Mouse (Mus musculus): Measurements from ENCODE around the gene Prdm16. TPM values are rescaled to one million over a fixed set of nuclear protein-coding genes. Genes with fewer than 3 reads are reported as not detected.

Prdm16 gene
- total RNA-seq, 2 experiments from 2014 or later: 1.4 TPM; not detected in 1

GRCm38 (mm10) chr4:154360850-154361249 is 275.8 kb downstream of the Prdm16 start:
- no peak for ATAC-seq (replicated peaks; ENCODE audit: low FRiP score, poor library complexity, severe bottlenecking)

DNA sequence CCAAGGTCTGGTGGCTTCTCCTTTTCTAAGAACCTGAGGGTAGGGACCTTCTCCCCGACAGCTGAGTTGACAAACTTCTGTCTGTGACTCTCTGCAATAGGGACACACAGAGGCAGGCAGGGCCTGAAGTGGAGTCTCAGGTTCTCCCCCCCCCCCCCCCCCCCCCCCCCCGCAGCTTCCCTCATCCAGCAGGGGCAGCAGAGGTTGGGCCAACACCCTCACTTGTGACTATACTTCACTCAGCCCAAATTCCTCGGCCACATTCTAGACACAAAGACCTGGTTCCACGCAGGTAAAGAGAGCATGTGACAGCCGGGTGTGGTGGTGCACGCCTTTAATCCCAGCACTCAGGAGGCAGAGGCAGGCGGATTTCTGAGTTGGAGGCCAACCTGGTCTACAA is 276.2 kb downstream of the Prdm16 start:
- ATAC-seq (replicated peaks; ENCODE audit: low FRiP score, poor library complexity, severe bottlenecking): no peak

GRCm38 (mm10) chr4:154359762-154360300 is 276.8 kb downstream of the Prdm16 start:
- ATAC-seq (replicated peaks; ENCODE audit: low FRiP score, poor library complexity, severe bottlenecking): no peak

DNA sequence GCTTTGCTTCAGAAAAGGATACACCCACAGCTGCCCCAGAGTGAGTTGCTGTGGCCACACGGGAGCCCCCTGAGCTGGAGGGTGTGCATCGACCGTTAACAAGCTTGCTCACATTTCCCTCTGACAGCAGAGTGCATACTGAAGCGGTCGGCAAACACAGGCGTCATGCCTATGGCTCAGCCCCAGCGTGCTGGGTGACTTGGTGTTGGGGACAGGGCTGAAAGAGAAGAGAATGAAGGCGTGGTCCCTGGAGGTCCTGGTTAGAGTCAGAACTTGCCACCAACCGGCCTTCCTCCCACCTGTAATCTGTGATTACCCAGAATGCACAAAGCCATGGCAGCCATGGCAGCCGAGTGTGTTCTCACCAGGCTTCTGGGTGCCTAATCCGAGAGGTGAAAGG is 277.9 kb downstream of the Prdm16 start:
- no peak for ATAC-seq (replicated peaks; ENCODE audit: low FRiP score, poor library complexity, severe bottlenecking)

DNA sequence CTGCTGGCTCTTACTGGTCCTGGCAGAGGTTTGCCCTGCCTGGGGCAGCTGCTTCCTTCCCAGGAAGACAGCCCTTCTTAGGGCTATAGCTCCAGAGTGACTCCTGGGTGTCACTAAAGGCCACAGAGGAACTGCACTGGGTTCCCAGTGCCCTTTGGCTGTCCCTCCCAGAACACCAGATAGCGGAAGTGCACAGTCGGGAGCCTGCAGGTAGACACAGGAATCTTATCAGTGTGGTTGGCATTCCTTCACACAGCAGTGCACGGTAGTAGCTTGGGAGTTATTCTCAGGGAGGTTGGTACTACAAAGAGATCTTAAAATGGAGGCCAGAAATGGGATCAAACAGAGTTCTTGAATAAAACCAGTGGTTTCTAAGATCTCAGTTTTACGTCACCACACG is 278.3 kb downstream of the Prdm16 start:
- no peak for ATAC-seq (replicated peaks; ENCODE audit: low FRiP score, poor library complexity, severe bottlenecking)

GRCm38 (mm10) chr4:154355408-154355807 is 281.3 kb downstream of the Prdm16 start:
- ATAC-seq (replicated peaks; ENCODE audit: low FRiP score, poor library complexity, severe bottlenecking): no peak

- ATAC-seq (replicated peaks; ENCODE audit: low FRiP score, poor library complexity, severe bottlenecking): no peak
Observed at GRCm38 (mm10) chr4:154352246-154352645, 284.4 kb downstream of the Prdm16 start.

DNA sequence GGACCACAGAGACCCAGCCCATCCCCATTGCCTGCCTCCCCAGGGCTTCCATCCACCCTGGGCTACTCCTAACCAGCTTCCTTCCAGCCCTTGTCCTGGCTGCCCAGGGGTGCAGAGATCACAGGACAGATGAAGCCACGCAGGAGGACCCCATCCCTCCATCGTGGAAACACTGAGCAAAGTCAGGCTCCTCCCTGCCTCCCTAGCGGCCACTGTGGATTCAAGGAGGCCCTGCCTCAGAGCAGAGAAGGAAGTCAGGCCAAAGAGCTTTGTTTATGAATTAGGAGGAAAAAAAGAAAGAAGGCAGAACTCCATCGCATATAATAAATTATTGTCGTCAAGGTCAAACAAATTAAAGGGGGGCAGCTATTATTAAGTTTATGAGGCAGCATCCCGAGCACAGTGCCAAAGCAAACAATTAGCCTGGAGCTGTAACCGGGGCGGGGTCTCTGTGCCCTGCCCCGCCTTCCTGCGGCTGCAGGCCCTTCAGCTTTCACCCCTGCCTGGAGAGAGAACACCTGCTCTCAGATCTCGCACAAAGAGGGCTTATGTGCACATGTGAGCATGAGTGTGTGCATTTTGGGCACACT is 288.4 kb downstream of the Prdm16 start:
- ATAC-seq (replicated peaks; ENCODE audit: low FRiP score, poor library complexity, severe bottlenecking): no peak

DNA sequence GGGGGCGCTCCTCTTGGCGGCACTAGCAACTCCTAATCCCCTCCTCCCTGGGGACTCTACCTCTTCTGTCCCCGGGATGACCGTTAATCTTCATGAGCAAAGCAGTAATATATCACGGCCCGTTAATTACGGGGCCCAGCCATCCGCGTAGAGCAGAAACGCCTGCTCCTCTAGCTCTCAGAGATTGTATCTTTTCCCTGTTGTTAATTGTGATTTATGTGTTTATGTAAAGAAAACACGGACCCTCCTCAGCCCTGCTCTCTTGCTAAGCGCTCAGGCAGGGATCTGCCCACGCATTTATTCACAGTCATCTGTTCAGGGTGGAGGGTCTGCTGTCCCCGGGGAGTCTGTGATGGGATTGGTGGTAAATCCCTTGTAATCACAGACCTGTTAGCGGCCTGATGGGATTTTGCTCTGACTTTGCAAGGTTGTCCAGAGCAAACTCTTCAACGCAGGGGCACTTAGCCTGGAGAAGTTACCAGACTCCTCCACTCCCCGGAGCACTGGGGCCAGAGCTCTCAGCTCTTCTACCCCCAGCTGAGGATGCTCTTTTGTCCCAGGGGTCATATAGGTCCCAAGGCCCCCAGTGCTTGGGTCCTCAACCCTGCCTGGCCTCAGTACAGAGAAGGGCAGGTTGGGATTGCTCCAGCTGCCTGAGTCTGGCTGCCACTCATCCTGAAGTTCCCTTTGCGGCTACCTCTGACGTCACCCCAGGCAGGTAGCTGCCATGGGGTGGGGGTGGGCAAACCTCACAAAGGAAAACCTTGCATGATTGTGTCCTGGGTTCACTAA is 289.7 kb downstream of the Prdm16 start:
- no peak for ATAC-seq (replicated peaks; ENCODE audit: low FRiP score, poor library complexity, severe bottlenecking)

DNA sequence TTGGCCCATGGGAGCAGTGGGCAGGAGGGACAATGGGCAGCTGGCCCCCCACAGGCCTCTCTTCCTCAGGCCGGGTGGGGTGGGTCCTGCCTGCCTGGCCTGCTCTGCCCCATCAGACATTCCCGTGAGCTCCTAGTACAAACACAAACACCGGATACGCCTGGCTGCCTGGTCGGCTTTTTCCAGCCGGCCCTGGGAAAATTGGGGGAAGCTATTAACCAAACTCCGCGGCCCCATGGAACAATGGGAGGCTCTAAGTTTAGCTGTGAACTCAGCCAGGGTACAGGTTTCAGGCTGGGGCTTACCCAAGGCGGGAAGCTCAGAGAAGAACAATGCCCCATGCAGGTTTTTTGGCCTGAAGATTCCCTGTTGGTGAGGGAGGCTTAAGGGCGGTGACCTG is 300.0 kb downstream of the Prdm16 start:
- no peak for ATAC-seq (replicated peaks; ENCODE audit: low FRiP score, poor library complexity, severe bottlenecking)

DNA sequence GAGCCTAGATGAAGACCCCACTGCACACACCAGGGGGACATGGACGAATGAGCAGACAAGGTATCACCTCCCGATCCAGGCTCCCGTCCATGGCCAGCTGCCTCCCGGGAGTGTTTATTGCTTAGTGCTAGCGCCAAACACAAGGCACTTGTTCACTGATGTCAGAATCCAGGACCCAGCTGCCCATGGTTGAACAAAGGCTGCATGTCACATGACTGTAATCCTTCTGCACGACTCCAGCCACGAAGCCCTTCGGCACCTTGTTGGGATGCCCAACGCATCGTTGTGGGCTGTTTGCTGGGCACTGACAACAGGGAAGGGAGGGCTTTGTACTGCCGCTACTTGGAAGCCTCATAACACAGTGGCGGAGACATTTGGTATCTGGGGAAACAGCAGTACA is 300.9 kb downstream of the Prdm16 start, which contains the start of gene B230104I21Rik:
TSS of gene B230104I21Rik (plus strand) at position 367 of the 400 bp plus-strand sequence.
- no peak for ATAC-seq (replicated peaks; ENCODE audit: low FRiP score, poor library complexity, severe bottlenecking)

GRCm38 (mm10) chr4:154334699-154335402 is 301.8 kb downstream of the Prdm16 start:
- ATAC-seq (replicated peaks; ENCODE audit: low FRiP score, poor library complexity, severe bottlenecking): no peak

- ATAC-seq (replicated peaks; ENCODE audit: low FRiP score, poor library complexity, severe bottlenecking): no peak
Observed at GRCm38 (mm10) chr4:154333300-154333699, 303.4 kb downstream of the Prdm16 start.

- ATAC-seq (replicated peaks; ENCODE audit: low FRiP score, poor library complexity, severe bottlenecking): no peak
Observed at GRCm38 (mm10) chr4:154331271-154331670, 305.4 kb downstream of the Prdm16 start.

- ATAC-seq (replicated peaks; ENCODE audit: low FRiP score, poor library complexity, severe bottlenecking): no peak
Observed at GRCm38 (mm10) chr4:154330001-154330400, 306.7 kb downstream of the Prdm16 start.

DNA sequence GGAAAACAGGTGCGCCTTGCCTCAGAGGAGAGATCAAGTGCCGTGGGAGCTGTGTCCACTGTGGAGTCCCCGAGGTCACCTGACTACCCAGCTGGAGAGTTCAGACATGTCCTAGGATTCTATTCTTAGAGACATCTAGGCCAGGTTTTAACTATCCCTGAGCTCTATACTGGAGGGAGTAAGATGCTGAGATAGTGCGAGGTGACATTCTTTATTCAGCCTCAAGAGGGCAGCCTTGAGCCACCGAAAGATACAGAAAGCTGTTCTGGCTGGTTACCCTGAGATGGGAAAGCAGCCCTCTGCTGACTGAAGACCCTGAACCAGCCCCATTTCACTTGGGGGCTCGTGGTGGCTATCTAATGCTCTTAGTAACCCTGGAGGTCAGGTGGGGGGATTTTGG is 307.8 kb downstream of the Prdm16 start:
- no peak for ATAC-seq (replicated peaks; ENCODE audit: low FRiP score, poor library complexity, severe bottlenecking)

- no peak for ATAC-seq (replicated peaks; ENCODE audit: low FRiP score, poor library complexity, severe bottlenecking)
Observed at GRCm38 (mm10) chr4:154328431-154328830, 308.2 kb downstream of the Prdm16 start.

DNA sequence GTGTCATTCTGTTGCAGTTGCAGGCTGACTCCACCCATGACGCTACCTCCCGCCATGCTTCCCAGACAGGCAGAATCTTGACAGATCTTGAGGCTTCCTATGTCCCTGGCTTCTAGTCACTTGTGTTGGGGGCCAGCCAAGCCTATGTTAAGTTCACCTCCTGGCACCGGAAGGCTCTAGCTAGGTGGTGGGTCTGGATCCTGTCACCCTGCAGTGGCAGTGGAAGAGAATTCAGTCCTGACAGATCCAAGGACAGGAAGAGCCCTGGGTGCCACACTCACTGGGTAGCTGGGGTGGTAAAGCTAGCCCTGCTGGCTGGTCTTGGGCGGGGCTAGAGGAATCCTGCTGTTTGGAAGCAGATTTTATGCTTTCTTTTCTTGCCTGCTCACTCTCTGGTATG is 311.3 kb downstream of the Prdm16 start:
- ATAC-seq (replicated peaks; ENCODE audit: low FRiP score, poor library complexity, severe bottlenecking): no peak

DNA sequence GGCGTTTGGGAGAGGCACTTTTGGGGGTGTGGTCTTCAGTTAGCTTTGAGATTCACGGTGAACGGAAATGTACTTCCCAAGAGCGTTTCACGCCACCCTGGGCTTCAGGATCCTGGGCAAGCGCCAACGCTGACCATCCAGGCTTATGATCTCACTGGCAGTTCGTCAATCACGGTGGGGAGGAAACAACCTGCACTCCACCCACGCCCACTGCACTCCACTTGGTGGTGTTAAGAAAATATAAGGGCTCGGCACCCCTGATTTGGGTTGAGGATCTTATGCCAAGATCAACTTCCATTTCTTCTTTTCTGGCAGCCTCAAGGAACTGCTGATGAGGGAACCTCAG is 323.1 kb downstream of the Prdm16 start:
- no peak for ATAC-seq (replicated peaks; ENCODE audit: low FRiP score, poor library complexity, severe bottlenecking)

DNA sequence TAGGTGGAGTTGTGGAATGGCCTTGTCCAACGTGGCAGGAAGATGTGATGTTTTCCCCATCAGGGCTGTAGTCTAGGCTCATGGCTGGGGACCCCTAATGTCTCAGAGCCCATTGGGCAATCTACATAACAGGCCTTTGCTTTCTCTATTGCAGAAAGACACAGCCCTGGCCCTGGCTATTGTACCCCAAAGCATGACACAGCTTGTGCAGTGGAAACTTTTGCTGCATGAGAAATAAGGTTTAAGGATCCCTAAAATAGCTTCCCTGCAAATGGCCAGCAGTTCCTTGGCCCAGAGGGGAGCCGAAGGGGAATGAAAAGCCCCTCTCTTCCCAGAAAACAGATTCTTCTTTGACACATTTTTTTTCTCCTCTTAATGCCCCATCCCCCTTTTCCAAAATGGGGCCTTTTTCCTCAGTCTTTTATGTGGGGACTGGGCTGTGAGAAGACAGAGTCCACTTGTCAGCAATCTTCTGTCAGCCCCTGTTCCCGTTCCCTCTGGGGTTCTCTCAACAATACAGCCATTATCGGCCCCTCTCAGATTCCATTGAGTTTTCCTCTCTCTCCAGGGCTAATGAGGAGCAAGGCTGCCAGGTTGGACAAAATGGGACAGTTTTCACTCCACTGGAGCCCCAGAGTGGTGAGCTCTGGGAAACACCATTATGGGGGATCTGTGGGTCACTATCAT is 323.6 kb downstream of the Prdm16 start:
- no peak for ATAC-seq (replicated peaks; ENCODE audit: low FRiP score, poor library complexity, severe bottlenecking)
